Mouse (Mus musculus) small intestine, adult 2 months (tissue): ENCODE results near the gene Tmem184c.

Source experiments
- CTCF ChIP-seq: fragments of 200-500 bp; IDR thresholded peaks from 2 replicates; pipeline ENCODE4 v1.5.1; 2012; ENCODE audit warnings: low read depth, mild to moderate bottlenecking, control low read depth, inconsistent platforms, low read length, moderate library complexity, mixed read lengths; ENCODE audit not compliant: insufficient replicate concordance, insufficient read length; ENCODE audit errors: extremely low read depth
- POLR2A ChIP-seq: fragments of 200-500 bp; IDR thresholded peaks from 2 replicates; pipeline ENCODE4 v1.6.1; 2012; ENCODE audit warnings: low read depth, mild to moderate bottlenecking, control low read depth, inconsistent platforms, low read length, moderate library complexity

DNA sequence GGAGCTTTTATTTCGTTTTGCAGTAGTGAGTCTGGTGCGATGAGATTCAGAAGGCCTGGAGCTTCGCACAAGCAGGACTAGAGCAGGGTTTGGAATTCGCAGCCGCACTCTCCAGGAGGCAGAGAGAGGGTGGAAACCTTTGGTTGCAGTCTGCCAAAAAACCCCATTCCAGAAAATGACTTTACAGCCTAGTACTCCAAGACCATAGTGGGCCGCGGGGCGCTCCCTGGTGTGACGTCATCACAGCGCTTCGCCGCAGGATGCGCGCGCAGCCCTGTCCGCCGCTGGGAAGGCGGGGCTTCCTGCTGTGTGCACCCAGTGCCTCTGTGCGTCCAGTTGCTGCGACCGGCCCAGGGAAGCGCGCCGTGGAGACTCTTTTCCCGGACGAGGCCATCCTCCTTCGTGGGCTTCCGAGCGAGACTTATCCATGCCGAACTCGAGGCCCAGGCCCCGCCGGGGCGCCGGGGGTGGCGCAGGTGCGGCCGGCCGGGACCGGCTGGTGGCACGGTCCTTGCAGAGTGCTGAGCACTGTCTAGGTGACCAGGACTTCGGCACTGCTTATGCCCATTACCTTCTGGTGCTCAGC, 61.3 kb downstream of the Tmem184c start, which contains the start of gene Prmt9:
- TF ChIP-seq CTCF (no peak), POLR2A (peak; percentile 79)
